Mouse (Mus musculus): ENCODE data around the gene 1700016D06Rik.
"Not testable (repeated sequence)": the region's sequence is repeated elsewhere in the genome, so short reads cannot be mapped to it uniquely, and the experiment has no call there.

The 1700016D06Rik gene

GRCm38 (mm10) chr8:11700060-11701032, 517 bp downstream of the 1700016D06Rik start:
- peak; percentile 82 for DNase-seq

GRCm38 (mm10) chr8:11699442-11700001, 1.3 kb downstream of the 1700016D06Rik start:
- no peak for DNase-seq

GRCm38 (mm10) chr8:11697467-11697866, 3.4 kb downstream of the 1700016D06Rik start:
- DNase-seq: no peak

- no peak for DNase-seq
Measured at GRCm38 (mm10) chr8:11696176-11696575, 4.7 kb downstream of the 1700016D06Rik start.

GRCm38 (mm10) chr8:11693972-11694371, 6.9 kb downstream of the 1700016D06Rik start:
- no peak for DNase-seq

GRCm38 (mm10) chr8:11692455-11692854, 8.4 kb downstream of the 1700016D06Rik start:
- no peak for DNase-seq

GRCm38 (mm10) chr8:11691761-11692160, 9.1 kb downstream of the 1700016D06Rik start:
- DNase-seq: no peak

- DNase-seq: no peak
Measured at GRCm38 (mm10) chr8:11691284-11691683, 9.6 kb downstream of the 1700016D06Rik start.

GRCm38 (mm10) chr8:11689945-11690344, 10.9 kb downstream of the 1700016D06Rik start:
- DNase-seq: no peak

- DNase-seq: no peak
Measured at GRCm38 (mm10) chr8:11687251-11687650, 13.6 kb downstream of the 1700016D06Rik start.

GRCm38 (mm10) chr8:11684558-11684957, 16.3 kb downstream of the 1700016D06Rik start:
- DNase-seq: no peak

GRCm38 (mm10) chr8:11668308-11668707, 32.6 kb downstream of the 1700016D06Rik start:
- no peak for DNase-seq

GRCm38 (mm10) chr8:11666023-11666716, 34.7 kb downstream of the 1700016D06Rik start:
- DNase-seq: not testable (repeated sequence)

- no peak for DNase-seq
Measured at GRCm38 (mm10) chr8:11661969-11662368, 38.9 kb downstream of the 1700016D06Rik start.

GRCm38 (mm10) chr8:11650021-11650420, 50.8 kb downstream of the 1700016D06Rik start:
- no peak for DNase-seq

GRCm38 (mm10) chr8:11643123-11643522, 57.7 kb downstream of the 1700016D06Rik start:
- no peak for DNase-seq

GRCm38 (mm10) chr8:11640606-11641005, 60.3 kb downstream of the 1700016D06Rik start:
- no peak for DNase-seq

GRCm38 (mm10) chr8:11637531-11637930, 63.3 kb downstream of the 1700016D06Rik start:
- DNase-seq: no peak

GRCm38 (mm10) chr8:11636324-11637057, 64.4 kb downstream of the 1700016D06Rik start:
- DNase-seq: peak; percentile 78

GRCm38 (mm10) chr8:11635611-11636081, 65.2 kb downstream of the 1700016D06Rik start, which contains the start of gene Ankrd10:
Gene Ankrd10, minus strand, starts transcription at chr8:11635757.
- peak; percentile 97 for DNase-seq

GRCm38 (mm10) chr8:11635012-11635577, 65.8 kb downstream of the 1700016D06Rik start:
- DNase-seq: peak; percentile 86

All from right cerebral cortex, postnatal 25 days (tissue).